Mouse (Mus musculus): Measurements from ENCODE around the gene Tln2. TPM values are rescaled to one million over a fixed set of nuclear protein-coding genes. Genes with fewer than 3 reads are reported as not detected.

The Tln2 gene
- polyA plus RNA-seq, 1 experiment from 2014 or later = 47.6 TPM

DNA sequence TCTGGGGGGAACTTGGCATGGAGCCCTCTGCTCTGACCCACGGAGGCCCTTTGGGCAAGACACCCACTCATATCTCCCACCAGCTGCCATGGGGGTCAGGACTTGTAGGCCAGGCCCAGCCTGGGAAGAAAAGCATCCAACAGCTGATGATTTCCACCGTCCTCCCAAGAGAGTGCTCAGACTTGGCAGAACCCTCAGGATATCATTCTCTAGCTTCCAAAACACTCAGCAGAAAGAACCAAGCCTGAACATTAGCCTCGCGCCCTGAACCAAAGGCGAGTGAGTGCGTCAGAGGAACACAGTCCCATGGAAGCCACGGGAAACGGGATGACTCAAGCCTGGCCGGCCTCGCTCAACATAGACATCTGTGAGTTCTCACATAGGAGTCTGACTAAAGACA lies 25.4 kb upstream of the Tln2 start:
- Histone ChIP-seq H3K4me2 (replicated peaks) (no peak overlapping the region), H3K36me3 (no peaks in the 10 kb centered on the region), H3K27me3 (no peaks in the 10 kb centered on the region), H3K4me1 (peaks cover 25% of the 10 kb centered on the region), H3K9me3 (no peaks in the 10 kb centered on the region), H3K27ac (no peak overlapping the region), H3K4me3 (no peak overlapping the region), H3K9ac (no peak overlapping the region)
- WGBS = 86% methylated on average over 10 of the region's 10 CpGs
- no peak for ATAC-seq (ENCODE audit: low FRiP score, low read depth)

GRCm38 (mm10) chr9:67581581-67582280 lies 22.2 kb upstream of the Tln2 start:
- Histone ChIP-seq H3K27me3 (no peaks in the 10 kb centered on the region), H3K27ac (no peak overlapping the region), H3K9ac (no peak overlapping the region), H3K4me1 (peaks cover 23% of the 10 kb centered on the region), H3K9me3 (no peaks in the 10 kb centered on the region), H3K4me3 (no peak overlapping the region), H3K36me3 (no peaks in the 10 kb centered on the region), H3K4me2 (replicated peaks) (no peak overlapping the region)
- WGBS = 55% methylated on average over 10 of the region's 10 CpGs
- ATAC-seq (ENCODE audit: low FRiP score, low read depth) = no peak

DNA sequence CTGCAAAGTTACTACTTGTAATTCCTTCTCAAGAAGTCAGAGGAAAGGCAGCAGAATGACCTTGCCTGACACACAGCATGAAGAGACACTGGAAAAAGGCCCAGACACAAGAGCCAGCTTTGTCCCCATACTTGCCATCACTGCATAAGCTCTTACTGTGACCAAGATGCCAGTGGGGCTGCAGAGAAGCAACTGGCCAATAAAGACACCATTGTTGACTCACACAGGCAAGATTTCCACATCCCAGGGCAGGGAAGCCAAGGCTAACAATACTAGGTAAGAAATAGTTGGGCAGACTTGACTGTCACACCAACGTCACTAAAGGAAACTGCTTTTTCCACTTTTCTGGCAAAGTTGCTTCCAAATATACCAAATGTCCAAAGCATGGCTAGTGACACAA lies 20.0 kb upstream of the Tln2 start:
- H3K4me3 ChIP-seq = no peak overlapping the region
- H3K9ac ChIP-seq = no peak overlapping the region
- no peak overlapping the region for H3K4me2 ChIP-seq (replicated peaks)
- no peaks in the 10 kb centered on the region for H3K36me3 ChIP-seq
- H3K4me1 ChIP-seq = peaks cover 25% of the 10 kb centered on the region
- no peak for ATAC-seq (ENCODE audit: low FRiP score, low read depth)
- 83% methylated on average over 1 of the region's 1 CpGs for WGBS
- H3K27ac ChIP-seq = no peak overlapping the region
- H3K9me3 ChIP-seq = no peaks in the 10 kb centered on the region
- H3K27me3 ChIP-seq = no peaks in the 10 kb centered on the region

DNA sequence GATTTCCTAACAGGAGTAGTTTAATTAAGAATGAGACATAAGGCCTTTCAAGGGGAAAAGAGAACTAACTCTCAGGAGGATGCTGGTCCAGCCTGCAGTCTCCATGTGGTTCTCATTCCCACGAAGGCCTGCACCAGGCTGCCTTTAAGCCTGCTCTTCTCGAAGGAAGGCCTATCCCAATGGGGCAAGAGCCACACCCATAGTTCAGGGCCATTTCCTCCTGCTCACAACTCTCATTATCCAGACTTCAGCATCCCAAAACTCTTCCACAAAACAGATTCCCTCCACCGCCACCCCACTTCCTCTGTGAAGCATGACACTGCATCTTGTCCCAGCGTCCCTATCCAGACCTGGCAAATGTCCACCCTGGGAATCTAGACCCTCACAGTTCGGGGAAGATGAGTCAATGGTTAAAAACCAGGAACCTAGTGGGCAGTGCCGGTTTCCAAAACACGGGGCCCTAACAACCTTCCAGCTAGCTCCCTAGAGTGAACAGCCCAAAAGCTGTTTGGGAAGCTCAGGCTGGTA lies 15.3 kb upstream of the Tln2 start:
- WGBS = 65% methylated on average over 7 of the region's 7 CpGs
- Histone ChIP-seq H3K4me2 (replicated peaks) (no peak overlapping the region), H3K9me3 (no peaks in the 10 kb centered on the region), H3K27ac (no peak overlapping the region), H3K9ac (no peak overlapping the region), H3K4me3 (no peak overlapping the region), H3K27me3 (no peaks in the 10 kb centered on the region), H3K36me3 (no peaks in the 10 kb centered on the region), H3K4me1 (peaks cover 23% of the 10 kb centered on the region)
- ATAC-seq (ENCODE audit: low FRiP score, low read depth) = no peak

DNA sequence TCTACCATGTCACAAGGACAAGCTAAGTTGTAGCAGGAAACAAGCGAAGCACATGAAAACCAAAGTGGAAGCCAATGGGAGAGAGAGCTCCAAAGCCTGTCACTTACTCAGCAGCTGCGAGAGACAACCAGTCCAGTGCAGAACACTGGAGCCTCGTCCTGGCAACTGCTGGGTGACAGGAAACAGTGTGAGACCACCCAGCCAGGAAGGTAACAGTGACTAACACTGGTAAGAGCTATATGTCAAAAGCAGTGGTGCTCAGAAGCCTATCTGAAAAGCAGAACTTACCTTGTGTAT lies 14.1 kb upstream of the Tln2 start:
- Histone ChIP-seq H3K27ac (peak overlapping the region; percentile 15; the same call in 1 of the 2 replicates), H3K27me3 (no peaks in the 10 kb centered on the region), H3K9me3 (no peaks in the 10 kb centered on the region)

GRCm38 (mm10) chr9:67572790-67573682 lies 13.5 kb upstream of the Tln2 start:
- Histone ChIP-seq H3K9ac (no peak overlapping the region), H3K4me3 (no peak overlapping the region), H3K27ac (peak overlapping the region; percentile 15; the same call in 1 of the 2 replicates), H3K36me3 (no peaks in the 10 kb centered on the region), H3K9me3 (no peaks in the 10 kb centered on the region), H3K4me1 (peaks cover 23% of the 10 kb centered on the region), H3K4me2 (replicated peaks) (no peak overlapping the region; the same call in 1 of the 2 replicates), H3K27me3 (no peaks in the 10 kb centered on the region)
- WGBS = 59% methylated on average over 10 of the region's 10 CpGs
- ATAC-seq (ENCODE audit: low FRiP score, low read depth) = no peak

More for the DNA sequence above, 14.1 kb upstream of the Tln2 start:
- Histone ChIP-seq H3K36me3 (no peaks in the 10 kb centered on the region), H3K9ac (no peak overlapping the region), H3K4me2 (replicated peaks) (no peak overlapping the region), H3K4me1 (peaks cover 23% of the 10 kb centered on the region), H3K4me3 (no peak overlapping the region)
- no peak for ATAC-seq (ENCODE audit: low FRiP score, low read depth)
- WGBS = 48% methylated on average over 3 of the region's 3 CpGs

- no peaks in the 10 kb centered on the region for H3K9me3 ChIP-seq
- no peak overlapping the region for H3K27ac ChIP-seq
- no peak overlapping the region for H3K4me2 ChIP-seq (replicated peaks)
- no peaks in the 10 kb centered on the region for H3K36me3 ChIP-seq
- peak; percentile 67 for ATAC-seq (ENCODE audit: low FRiP score, low read depth)
- peaks cover 13% of the 10 kb centered on the region for H3K4me1 ChIP-seq
- no peaks in the 10 kb centered on the region for H3K27me3 ChIP-seq
- no peak overlapping the region for H3K4me3 ChIP-seq
- WGBS = 66% methylated on average over 6 of the region's 6 CpGs
- no peak overlapping the region for H3K9ac ChIP-seq
Measured at GRCm38 (mm10) chr9:67565801-67566258, 6.3 kb upstream of the Tln2 start.

DNA sequence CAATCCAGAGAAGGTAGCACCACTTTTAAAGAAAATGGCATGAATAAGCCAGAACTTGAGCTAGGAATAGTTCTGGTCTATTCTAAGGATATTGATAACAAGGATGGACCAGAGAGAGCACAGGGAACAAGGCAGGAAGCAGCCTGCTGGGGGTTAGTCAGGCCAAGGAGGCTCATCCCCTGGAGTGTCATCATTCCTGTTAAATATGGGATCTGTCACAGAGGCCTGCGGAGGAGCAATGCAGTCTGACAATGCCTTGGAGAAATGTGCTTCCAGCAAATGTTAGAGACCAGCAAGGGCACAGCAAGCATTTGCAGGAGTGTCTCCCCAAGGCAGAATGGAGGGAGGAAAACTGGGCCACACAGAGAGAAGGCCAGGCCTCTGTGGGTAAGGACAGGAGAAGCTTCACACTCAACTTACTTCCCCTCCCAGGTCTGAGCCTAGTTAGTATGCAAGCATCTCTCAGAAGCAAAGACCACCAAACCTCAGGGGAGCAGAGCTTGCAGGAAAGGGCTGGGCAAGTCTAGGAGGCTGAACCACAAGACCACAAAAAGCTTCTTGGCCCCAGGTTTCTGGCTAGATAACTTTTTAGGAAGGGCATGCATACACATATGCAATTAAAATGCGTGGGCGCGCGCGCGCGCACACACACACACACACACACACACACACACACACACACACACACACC lies 9.5 kb downstream of the Tln2 start:
- 85% methylated on average over 8 of the region's 8 CpGs for WGBS
- Histone ChIP-seq H3K27me3 (no peaks in the 10 kb centered on the region), H3K4me1 (peaks cover 21% of the 10 kb centered on the region), H3K36me3 (peaks cover 8% of the 10 kb centered on the region), H3K9ac (no peak overlapping the region), H3K9me3 (no peaks in the 10 kb centered on the region; the same call in 1 of the 2 replicates), H3K27ac (peak overlapping the region; percentile 75), H3K4me2 (replicated peaks) (no peak overlapping the region), H3K4me3 (no peak overlapping the region)
- no peak for ATAC-seq (ENCODE audit: low FRiP score, low read depth)

GRCm38 (mm10) chr9:67549332-67549731 lies 10.2 kb downstream of the Tln2 start:
- Histone ChIP-seq H3K27ac (peak overlapping the region; percentile 75; the same call in 1 of the 2 replicates), H3K4me1 (peaks cover 21% of the 10 kb centered on the region), H3K27me3 (no peaks in the 10 kb centered on the region), H3K36me3 (peaks cover 8% of the 10 kb centered on the region), H3K9me3 (no peaks in the 10 kb centered on the region; the same call in 1 of the 2 replicates), H3K9ac (no peak overlapping the region), H3K4me3 (no peak overlapping the region), H3K4me2 (replicated peaks) (no peak overlapping the region)
- peak; percentile 61 for ATAC-seq (ENCODE audit: low FRiP score, low read depth)
- WGBS = 22% methylated on average over 4 of the region's 4 CpGs

DNA sequence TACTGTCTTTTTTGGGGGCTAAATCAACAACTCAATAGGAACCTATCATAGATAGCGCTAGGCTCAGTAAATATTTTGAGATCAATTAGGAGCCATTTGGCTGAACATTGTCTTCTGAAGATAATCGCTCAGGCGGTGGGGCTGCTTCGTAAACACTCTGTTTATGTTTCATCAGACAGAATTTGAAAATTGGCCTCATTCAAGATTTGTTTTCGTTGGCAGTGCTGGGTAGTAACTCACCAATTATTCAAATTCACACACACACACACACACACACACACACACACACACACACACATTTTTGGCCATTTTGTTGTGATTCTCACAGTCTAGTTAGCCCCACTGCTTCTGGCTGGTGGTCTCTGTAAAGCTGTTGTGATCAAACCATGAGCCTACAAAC lies 12.9 kb downstream of the Tln2 start:
- no peak overlapping the region for H3K27ac ChIP-seq
- H3K4me3 ChIP-seq = no peak overlapping the region
- no peaks in the 10 kb centered on the region; the same call in 1 of the 2 replicates for H3K9me3 ChIP-seq
- H3K9ac ChIP-seq = no peak overlapping the region
- H3K4me2 ChIP-seq (replicated peaks) = no peak overlapping the region
- 93% methylated on average over 5 of the region's 5 CpGs for WGBS
- peaks cover 34% of the 10 kb centered on the region for H3K4me1 ChIP-seq
- no peaks in the 10 kb centered on the region for H3K27me3 ChIP-seq
- peaks cover under 1% of the 10 kb centered on the region for H3K36me3 ChIP-seq
- no peak for ATAC-seq (ENCODE audit: low FRiP score, low read depth)

DNA sequence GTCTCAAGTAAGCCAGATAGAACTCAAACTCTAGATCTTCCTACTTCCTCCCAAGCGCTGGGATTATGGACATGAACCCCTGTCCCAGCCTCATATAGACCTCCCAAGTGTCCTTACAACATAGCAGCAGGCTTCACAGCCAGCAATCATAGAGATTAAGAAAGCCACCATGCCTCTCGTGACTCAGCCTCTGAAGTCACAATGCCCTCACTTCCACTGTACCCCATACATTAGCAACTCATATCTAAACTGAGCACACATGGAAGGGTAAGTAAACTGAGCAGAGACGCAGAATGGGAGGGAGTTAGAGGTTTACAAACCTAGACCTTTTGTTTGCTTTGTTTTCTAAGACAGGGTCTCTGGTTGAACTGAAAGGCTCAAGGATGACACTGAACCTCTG lies 13.7 kb downstream of the Tln2 start:
- Histone ChIP-seq H3K27me3 (no peaks in the 10 kb centered on the region), H3K4me2 (replicated peaks) (no peak overlapping the region), H3K9ac (no peak overlapping the region), H3K4me1 (peaks cover 37% of the 10 kb centered on the region), H3K9me3 (no peaks in the 10 kb centered on the region), H3K27ac (no peak overlapping the region), H3K4me3 (no peak overlapping the region), H3K36me3 (no peaks in the 10 kb centered on the region)
- 86% methylated on average over 3 of the region's 3 CpGs for WGBS
- ATAC-seq (ENCODE audit: low FRiP score, low read depth) = no peak

- Histone ChIP-seq H3K27me3 (no peaks in the 10 kb centered on the region), H3K27ac (no peak overlapping the region), H3K4me3 (no peak overlapping the region), H3K36me3 (no peaks in the 10 kb centered on the region), H3K9me3 (no peaks in the 10 kb centered on the region), H3K9ac (no peak overlapping the region), H3K4me1 (peaks cover 41% of the 10 kb centered on the region), H3K4me2 (replicated peaks) (no peak overlapping the region)
- ATAC-seq (ENCODE audit: low FRiP score, low read depth) = no peak
- 76% methylated on average over 7 of the region's 7 CpGs for WGBS
Measured at GRCm38 (mm10) chr9:67544783-67545182, 14.7 kb downstream of the Tln2 start.
